Mouse (Mus musculus): ENCODE data around the gene Ndufaf3. TPM values are rescaled to one million over a fixed set of nuclear protein-coding genes. Genes with fewer than 3 reads are reported as not detected.

Ndufaf3 gene
- polyA plus RNA-seq, 1 experiment from 2014 or later, result 45.2 TPM

DNA sequence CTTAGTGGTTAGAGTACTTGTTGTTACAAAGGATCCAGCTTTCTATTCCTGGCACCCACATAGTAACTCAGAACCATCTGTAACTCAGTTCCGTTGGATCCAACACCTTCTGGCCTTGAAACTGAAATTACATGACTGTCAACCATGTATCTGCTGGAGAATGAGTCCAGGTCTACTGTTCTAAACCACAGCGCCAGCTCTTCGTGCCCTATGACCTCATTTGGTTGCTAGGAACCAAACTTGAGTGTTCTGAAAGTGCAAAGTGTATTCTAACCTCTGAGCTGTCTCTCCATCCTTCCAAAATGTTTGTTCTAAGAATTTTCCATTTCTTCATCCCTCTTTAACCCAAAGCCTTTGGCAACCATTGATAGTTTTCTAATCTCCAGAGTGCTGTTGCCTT lies 21.2 kb downstream of the Ndufaf3 start:
- Histone ChIP-seq H3K36me3 (ENCODE audit: control insufficient read depth, insufficient read depth, low read length) (peaks cover 75% of the 10 kb centered on the region), H3K4me2 (replicated peaks; ENCODE audit: low read depth, low read length) (no peak overlapping the region), H3K4me1 (ENCODE audit: control insufficient read depth, insufficient read depth, low read length) (no peaks in the 10 kb centered on the region), H3K27me3 (ENCODE audit: control insufficient read depth, insufficient read depth, low read length) (no peaks in the 10 kb centered on the region), H3K9ac (replicated peaks; ENCODE audit: low read depth, low read length) (no peak overlapping the region), H3K27ac (ENCODE audit: low read length) (no peak overlapping the region), H3K9me3 (ENCODE audit: control insufficient read depth, low read depth, low read length) (no peaks in the 10 kb centered on the region), H3K4me3 (ENCODE audit: low read depth, low read length) (no peak overlapping the region)
- no peak for ATAC-seq (ENCODE audit: insufficient number of reproducible peaks, insufficient read depth, low FRiP score, low read depth)
- WGBS, result 92% methylated on average over 3 of the region's 3 CpGs

DNA sequence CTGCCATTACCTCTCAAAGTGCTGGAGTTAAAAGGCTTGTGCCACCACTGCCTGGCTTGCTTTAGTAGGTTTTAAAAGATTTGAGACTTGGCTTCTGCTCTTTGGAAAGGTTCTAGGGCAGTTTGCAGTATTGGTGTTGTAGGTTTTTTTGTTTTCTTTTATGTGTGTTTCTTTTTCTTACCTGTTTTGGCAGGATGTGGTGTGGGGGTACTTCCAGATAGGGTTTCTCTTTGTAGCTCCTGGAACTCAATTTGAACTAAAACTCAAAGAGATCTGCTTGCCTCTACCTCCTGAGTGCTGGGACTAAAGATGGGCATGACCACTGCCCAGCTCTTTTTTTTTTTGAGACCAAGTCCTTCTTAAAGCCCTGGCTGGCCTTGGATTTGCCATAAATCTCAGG lies 26.4 kb downstream of the Ndufaf3 start:
- Histone ChIP-seq H3K27me3 (ENCODE audit: control insufficient read depth, insufficient read depth, low read length) (no peaks in the 10 kb centered on the region), H3K4me3 (ENCODE audit: low read depth, low read length) (no peak overlapping the region), H3K36me3 (ENCODE audit: control insufficient read depth, insufficient read depth, low read length) (peaks cover 68% of the 10 kb centered on the region), H3K4me1 (ENCODE audit: control insufficient read depth, insufficient read depth, low read length) (no peaks in the 10 kb centered on the region), H3K27ac (ENCODE audit: low read length) (no peak overlapping the region), H3K9me3 (ENCODE audit: control insufficient read depth, low read depth, low read length) (no peaks in the 10 kb centered on the region), H3K9ac (replicated peaks; ENCODE audit: low read depth, low read length) (no peak overlapping the region), H3K4me2 (replicated peaks; ENCODE audit: low read depth, low read length) (no peak overlapping the region)
- no peak for ATAC-seq (ENCODE audit: insufficient number of reproducible peaks, insufficient read depth, low FRiP score, low read depth)

DNA sequence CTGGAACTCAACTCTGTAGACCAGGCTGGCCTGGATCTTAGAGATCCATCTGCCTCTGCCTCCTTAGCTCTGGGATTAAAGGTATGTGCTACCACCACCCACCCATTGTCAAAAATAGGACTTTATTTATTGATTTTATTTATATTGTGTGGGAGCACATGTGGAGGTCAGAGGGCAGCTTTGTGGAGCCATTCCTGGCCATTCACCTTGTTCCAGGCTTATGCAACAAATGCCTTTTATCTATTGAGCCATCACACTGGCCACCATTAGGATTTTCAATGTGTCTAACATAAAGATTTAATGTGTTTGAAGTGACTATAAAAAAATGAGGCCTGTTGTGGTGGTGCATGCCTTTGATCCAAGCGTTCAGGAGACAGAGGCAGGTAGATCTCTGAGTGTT lies 35.7 kb downstream of the Ndufaf3 start:
- H3K27ac ChIP-seq (ENCODE audit: low read length), result no peak overlapping the region
- no peak overlapping the region for H3K4me3 ChIP-seq (ENCODE audit: low read depth, low read length)
- ATAC-seq (ENCODE audit: insufficient number of reproducible peaks, insufficient read depth, low FRiP score, low read depth), result no peak
- peaks cover 64% of the 10 kb centered on the region for H3K36me3 ChIP-seq (ENCODE audit: control insufficient read depth, insufficient read depth, low read length)
- H3K9ac ChIP-seq (replicated peaks; ENCODE audit: low read depth, low read length), result no peak overlapping the region
- H3K4me2 ChIP-seq (replicated peaks; ENCODE audit: low read depth, low read length), result no peak overlapping the region
- no peaks in the 10 kb centered on the region for H3K4me1 ChIP-seq (ENCODE audit: control insufficient read depth, insufficient read depth, low read length)
- H3K9me3 ChIP-seq (ENCODE audit: control insufficient read depth, low read depth, low read length), result no peaks in the 10 kb centered on the region
- H3K27me3 ChIP-seq (ENCODE audit: control insufficient read depth, insufficient read depth, low read length), result no peaks in the 10 kb centered on the region
- 94% methylated on average over 1 of the region's 1 CpGs for WGBS

DNA sequence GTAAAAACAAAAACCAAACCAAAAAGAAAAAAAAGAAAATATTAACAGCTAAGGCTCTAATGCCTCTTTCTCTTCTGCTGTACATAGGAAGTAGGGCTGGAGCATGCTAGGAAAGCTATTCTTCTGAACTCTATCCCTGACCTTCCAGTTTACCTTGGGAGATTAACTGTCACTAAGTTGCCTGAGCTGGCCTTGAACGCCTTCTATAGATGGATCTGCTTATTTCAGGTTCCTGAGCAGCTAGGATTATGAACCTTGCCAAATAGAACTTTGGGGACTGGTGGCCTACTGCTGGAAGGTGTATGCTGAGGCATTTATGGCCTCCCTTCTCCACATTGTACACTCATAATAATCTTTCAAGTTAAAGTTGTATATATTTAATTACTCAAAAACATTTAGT lies 36.3 kb downstream of the Ndufaf3 start:
- H3K36me3 ChIP-seq (ENCODE audit: control insufficient read depth, insufficient read depth, low read length), result peaks cover 62% of the 10 kb centered on the region
- H3K27me3 ChIP-seq (ENCODE audit: control insufficient read depth, insufficient read depth, low read length), result no peaks in the 10 kb centered on the region
- no peak for ATAC-seq (ENCODE audit: insufficient number of reproducible peaks, insufficient read depth, low FRiP score, low read depth)
- H3K9me3 ChIP-seq (ENCODE audit: control insufficient read depth, low read depth, low read length), result no peaks in the 10 kb centered on the region
- H3K4me1 ChIP-seq (ENCODE audit: control insufficient read depth, insufficient read depth, low read length), result no peaks in the 10 kb centered on the region
- 84% methylated on average over 1 of the region's 1 CpGs for WGBS
- H3K4me3 ChIP-seq (ENCODE audit: low read depth, low read length), result no peak overlapping the region
- H3K27ac ChIP-seq (ENCODE audit: low read length), result no peak overlapping the region
- no peak overlapping the region for H3K9ac ChIP-seq (replicated peaks; ENCODE audit: low read depth, low read length)
- no peak overlapping the region for H3K4me2 ChIP-seq (replicated peaks; ENCODE audit: low read depth, low read length)

DNA sequence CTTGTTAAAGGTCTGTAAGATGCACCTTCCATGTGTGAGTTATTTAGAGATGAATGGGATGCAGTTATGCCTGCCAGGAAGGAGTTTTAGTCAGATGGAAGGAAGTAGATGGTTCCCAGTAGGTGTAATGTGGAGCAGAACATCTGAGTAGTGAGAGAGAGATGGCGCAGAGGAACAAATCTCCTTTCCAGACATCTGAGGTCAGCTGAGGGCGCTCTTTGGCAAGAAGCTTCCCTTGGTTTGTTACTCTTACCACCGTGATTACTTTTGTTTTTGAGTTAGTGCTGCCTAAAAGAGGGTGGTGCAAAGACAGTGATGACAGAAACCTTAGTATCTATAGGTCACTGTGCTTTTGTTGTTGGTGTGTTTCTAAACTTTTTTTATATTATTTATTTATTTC lies 41.8 kb downstream of the Ndufaf3 start:
- WGBS, result 86% methylated on average over 3 of the region's 3 CpGs
- no peaks in the 10 kb centered on the region for H3K9me3 ChIP-seq (ENCODE audit: control insufficient read depth, low read depth, low read length)
- H3K4me1 ChIP-seq (ENCODE audit: control insufficient read depth, insufficient read depth, low read length), result no peaks in the 10 kb centered on the region
- H3K4me3 ChIP-seq (ENCODE audit: low read depth, low read length), result no peak overlapping the region
- no peaks in the 10 kb centered on the region for H3K27me3 ChIP-seq (ENCODE audit: control insufficient read depth, insufficient read depth, low read length)
- H3K4me2 ChIP-seq (replicated peaks; ENCODE audit: low read depth, low read length), result no peak overlapping the region
- no peak for ATAC-seq (ENCODE audit: insufficient number of reproducible peaks, insufficient read depth, low FRiP score, low read depth)
- H3K36me3 ChIP-seq (ENCODE audit: control insufficient read depth, insufficient read depth, low read length), result peaks cover 24% of the 10 kb centered on the region
- H3K27ac ChIP-seq (ENCODE audit: low read length), result no peak overlapping the region
- no peak overlapping the region for H3K9ac ChIP-seq (replicated peaks; ENCODE audit: low read depth, low read length)

DNA sequence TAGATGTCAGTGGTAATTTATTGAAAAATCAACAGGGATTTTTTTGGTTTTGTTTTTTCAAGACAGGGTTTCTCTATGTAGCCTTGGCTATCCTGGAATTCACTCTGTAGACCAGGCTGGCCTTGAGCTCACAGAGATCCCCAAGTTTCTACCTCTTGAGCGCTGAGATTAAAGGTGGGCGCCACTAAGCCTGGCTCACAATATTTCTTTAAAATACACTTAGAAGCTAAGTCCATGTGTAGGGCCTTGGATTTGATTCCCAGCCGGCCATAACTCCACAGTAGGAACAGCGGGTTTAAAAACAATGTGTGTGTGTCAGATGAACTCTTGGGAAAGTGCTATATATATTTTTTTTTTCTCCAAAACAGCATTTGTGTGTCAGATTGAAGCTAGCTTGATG lies 43.9 kb downstream of the Ndufaf3 start:
- Histone ChIP-seq H3K27me3 (ENCODE audit: control insufficient read depth, insufficient read depth, low read length) (no peaks in the 10 kb centered on the region), H3K36me3 (ENCODE audit: control insufficient read depth, insufficient read depth, low read length) (peaks cover 15% of the 10 kb centered on the region; the same call in 1 of the 2 replicates), H3K27ac (ENCODE audit: low read length) (no peak overlapping the region), H3K9ac (replicated peaks; ENCODE audit: low read depth, low read length) (no peak overlapping the region), H3K4me3 (ENCODE audit: low read depth, low read length) (no peak overlapping the region), H3K4me1 (ENCODE audit: control insufficient read depth, insufficient read depth, low read length) (peaks cover 8% of the 10 kb centered on the region), H3K4me2 (replicated peaks; ENCODE audit: low read depth, low read length) (no peak overlapping the region), H3K9me3 (ENCODE audit: control insufficient read depth, low read depth, low read length) (no peaks in the 10 kb centered on the region)
- ATAC-seq (ENCODE audit: insufficient number of reproducible peaks, insufficient read depth, low FRiP score, low read depth), result no peak
- WGBS, result 95% methylated on average over 4 of the region's 4 CpGs

DNA sequence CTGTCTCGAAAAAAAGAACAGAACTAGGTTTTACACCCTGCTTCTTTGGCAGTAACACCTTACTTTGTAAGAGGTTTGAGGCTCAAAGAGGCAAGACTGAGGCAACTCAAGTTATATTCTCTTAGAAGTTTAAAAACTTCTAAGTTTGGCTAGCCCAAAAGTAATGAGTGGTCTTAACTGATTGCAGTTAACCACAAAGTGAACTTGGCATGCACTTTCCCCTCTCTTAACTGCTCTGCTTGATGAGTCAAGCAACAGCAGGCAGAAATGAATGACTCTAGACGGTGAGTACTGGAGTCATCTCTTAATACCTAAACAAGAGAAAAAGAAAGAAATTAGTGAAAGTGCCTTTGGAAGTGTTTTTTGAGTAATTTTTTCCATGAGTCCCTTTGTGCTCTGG lies 45.6 kb downstream of the Ndufaf3 start:
- 83% methylated on average over 2 of the region's 2 CpGs for WGBS
- no peak overlapping the region for H3K4me2 ChIP-seq (replicated peaks; ENCODE audit: low read depth, low read length)
- no peaks in the 10 kb centered on the region for H3K27me3 ChIP-seq (ENCODE audit: control insufficient read depth, insufficient read depth, low read length)
- peaks cover 8% of the 10 kb centered on the region for H3K4me1 ChIP-seq (ENCODE audit: control insufficient read depth, insufficient read depth, low read length)
- no peak overlapping the region for H3K27ac ChIP-seq (ENCODE audit: low read length)
- peaks cover 15% of the 10 kb centered on the region; the same call in 1 of the 2 replicates for H3K36me3 ChIP-seq (ENCODE audit: control insufficient read depth, insufficient read depth, low read length)
- no peak overlapping the region for H3K4me3 ChIP-seq (ENCODE audit: low read depth, low read length)
- no peak for ATAC-seq (ENCODE audit: insufficient number of reproducible peaks, insufficient read depth, low FRiP score, low read depth)
- H3K9me3 ChIP-seq (ENCODE audit: control insufficient read depth, low read depth, low read length), result no peaks in the 10 kb centered on the region
- no peak overlapping the region for H3K9ac ChIP-seq (replicated peaks; ENCODE audit: low read depth, low read length)

DNA sequence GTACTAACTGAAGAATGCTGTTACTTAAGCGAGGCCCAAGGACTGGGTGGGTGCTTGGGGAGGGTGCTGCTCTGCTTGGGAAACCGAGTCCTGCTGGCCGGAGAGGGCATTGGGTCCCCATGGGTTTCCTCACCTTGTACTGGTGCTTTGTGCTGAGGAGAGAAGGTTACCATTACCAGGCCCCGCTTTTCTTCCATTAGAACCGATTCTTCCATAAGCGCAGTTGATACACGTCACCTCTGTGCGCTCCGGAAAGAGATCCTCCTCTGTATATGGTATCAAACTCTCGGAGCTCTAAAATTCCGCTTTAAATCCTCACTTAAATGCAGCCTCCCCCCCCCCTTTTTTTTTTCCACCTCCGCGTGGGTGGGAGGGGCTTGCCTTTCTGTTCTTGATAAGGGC lies 49.3 kb downstream of the Ndufaf3 start:
- WGBS, result 0% methylated on average over 13 of the region's 13 CpGs
- no peak for ATAC-seq (ENCODE audit: insufficient number of reproducible peaks, insufficient read depth, low FRiP score, low read depth)
- Histone ChIP-seq H3K9ac (replicated peaks; ENCODE audit: low read depth, low read length) (peak overlapping the region; percentile 95), H3K36me3 (ENCODE audit: control insufficient read depth, insufficient read depth, low read length) (peaks cover 37% of the 10 kb centered on the region), H3K9me3 (ENCODE audit: control insufficient read depth, low read depth, low read length) (no peaks in the 10 kb centered on the region), H3K27me3 (ENCODE audit: control insufficient read depth, insufficient read depth, low read length) (no peaks in the 10 kb centered on the region), H3K4me1 (ENCODE audit: control insufficient read depth, insufficient read depth, low read length) (peaks cover 11% of the 10 kb centered on the region), H3K27ac (ENCODE audit: low read length) (peak overlapping the region; percentile 99), H3K4me3 (ENCODE audit: low read depth, low read length) (peak overlapping the region; percentile 72), H3K4me2 (replicated peaks; ENCODE audit: low read depth, low read length) (peak overlapping the region; percentile 75)

DNA sequence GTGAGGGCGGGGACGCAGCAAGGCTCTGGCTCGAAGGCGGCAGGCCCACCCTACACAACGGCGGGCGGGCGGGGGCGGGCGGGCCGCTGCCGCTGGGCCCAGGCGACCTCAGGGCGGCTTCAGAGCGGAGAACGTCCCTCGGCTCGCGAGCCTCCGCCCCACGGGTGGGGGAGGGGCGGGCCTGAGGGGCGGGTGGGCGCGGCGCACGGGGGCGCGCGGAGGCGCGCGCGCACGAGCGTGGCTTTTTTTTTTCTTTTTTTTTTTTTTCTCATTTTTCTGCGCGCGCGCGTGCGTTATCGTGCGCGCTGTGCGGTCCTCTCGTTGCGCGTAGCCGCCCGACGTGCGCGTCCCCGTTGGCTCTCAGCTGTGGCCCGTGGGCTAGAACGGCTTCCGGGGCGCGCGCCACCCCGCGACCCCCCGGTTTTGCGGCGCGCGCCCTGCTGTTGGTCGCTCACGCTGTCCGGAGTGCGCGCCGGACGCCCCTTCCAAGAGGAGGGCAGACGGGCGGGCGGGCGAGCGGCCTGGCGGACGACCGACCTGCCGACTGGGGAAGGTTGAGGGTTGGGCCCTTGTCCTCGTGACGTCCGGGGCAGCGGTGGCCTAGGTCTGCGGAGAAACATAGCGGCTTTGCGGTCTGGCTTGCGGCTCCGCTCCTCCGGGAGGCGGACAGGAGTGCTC lies 49.8 kb downstream of the Ndufaf3 start:
- ATAC-seq (ENCODE audit: insufficient number of reproducible peaks, insufficient read depth, low FRiP score, low read depth), result peak; percentile 74
- H3K27ac ChIP-seq (ENCODE audit: low read length), result peak overlapping the region; percentile 99
- peaks cover 11% of the 10 kb centered on the region for H3K4me1 ChIP-seq (ENCODE audit: control insufficient read depth, insufficient read depth, low read length)
- H3K9me3 ChIP-seq (ENCODE audit: control insufficient read depth, low read depth, low read length), result no peaks in the 10 kb centered on the region
- under 1% methylated on average over 77 of the region's 95 CpGs for WGBS
- H3K9ac ChIP-seq (replicated peaks; ENCODE audit: low read depth, low read length), result peak overlapping the region; percentile 95
- H3K4me2 ChIP-seq (replicated peaks; ENCODE audit: low read depth, low read length), result peak overlapping the region; percentile 75
- H3K4me3 ChIP-seq (ENCODE audit: low read depth, low read length), result peak overlapping the region; percentile 72
- no peaks in the 10 kb centered on the region for H3K27me3 ChIP-seq (ENCODE audit: control insufficient read depth, insufficient read depth, low read length)
- peaks cover 42% of the 10 kb centered on the region for H3K36me3 ChIP-seq (ENCODE audit: control insufficient read depth, insufficient read depth, low read length)

Data from stomach, embryonic 14.5 days (tissue).